Mouse (Mus musculus) lung, adult 2 months (tissue): ENCODE measurements around the gene Slc28a3.

ENCODE experiments used
- CTCF ChIP-seq: fragments of 200-500 bp; IDR thresholded peaks from 2 replicates; pipeline ENCODE4 v1.5.1; 2011; ENCODE audit warnings: mild to moderate bottlenecking, low read length, control low read depth; ENCODE audit not compliant: insufficient read depth
- POLR2A ChIP-seq: fragments of 200-500 bp; IDR thresholded peaks from 2 replicates; pipeline ENCODE4 v1.6.1; 2011; ENCODE audit warnings: low read depth, mild to moderate bottlenecking, control low read depth, low read length, borderline replicate concordance; ENCODE audit errors: extremely low read depth

GRCm38 (mm10) chr13:58520028-58520427 lies 90.6 kb downstream of the Slc28a3 start:
- TF ChIP-seq POLR2A (no peak), CTCF (no peak)
